Mouse (Mus musculus) limb, embryonic 15.5 days (tissue): ENCODE measurements around the gene Scgb1b11. TPM values are rescaled to one million over a fixed set of nuclear protein-coding genes. Genes with fewer than 3 reads are reported as not detected.
"Not testable (repeated sequence)": the region's sequence is repeated elsewhere in the genome, so short reads cannot be mapped to it uniquely, and the experiment has no call there.

Source experiments
- ATAC-seq: fragments of 200-750 bp; cut with Nextera tagmentation; 2 replicates; pipeline ENCODE4 v1.8.0; 2017; ENCODE audit warnings: low read depth, moderate TSS enrichment; ENCODE audit not compliant: insufficient number of reproducible peaks, low FRiP score, low TSS enrichment
- H3K27ac ChIP-seq: fragments of 300-500 bp; sonication (generic); 2 replicates; pipeline ENCODE4 v1.5.1; 2015; ENCODE audit warnings: moderate library complexity, mild to moderate bottlenecking, inconsistent platforms
- H3K27me3 ChIP-seq: fragments of 300-500 bp; sonication (generic); 2 replicates; pipeline ENCODE4 v1.6.1; 2015; ENCODE audit warnings: inconsistent platforms
- H3K36me3 ChIP-seq: fragments of 300-500 bp; sonication (generic); 2 replicates; pipeline ENCODE4 v1.6.1; 2015; ENCODE audit warnings: inconsistent platforms
- H3K4me1 ChIP-seq: fragments of 300-500 bp; sonication (generic); 2 replicates; pipeline ENCODE4 v1.6.1; 2015; ENCODE audit warnings: inconsistent platforms
- H3K4me2 ChIP-seq: fragments of 300-500 bp; sonication (generic); 2 replicates; pipeline ENCODE4 v1.6.1; 2015; ENCODE audit warnings: mild to moderate bottlenecking, inconsistent platforms
- H3K4me3 ChIP-seq: fragments of 300-500 bp; sonication (generic); 2 replicates; pipeline ENCODE4 v1.5.1; 2015; ENCODE audit warnings: mild to moderate bottlenecking, inconsistent platforms
- H3K9ac ChIP-seq: fragments of 300-500 bp; sonication (generic); 2 replicates; pipeline ENCODE4 v1.6.1; 2015; ENCODE audit warnings: inconsistent platforms
- H3K9me3 ChIP-seq: fragments of 300-500 bp; sonication (generic); 2 replicates; pipeline ENCODE4 v1.6.1; 2016; ENCODE audit warnings: inconsistent platforms
- WGBS: fragments of 180-500 bp; shearing (Covaris S2); methylation state at CpG from one replicate; pipeline ENCODE4 v1.1.7; 2015; 5-methylcytosine and 5-hydroxymethylcytosine counted together
- polyA plus RNA-seq: library from polyadenylated mRNA; unstranded; fragments of >200 nt; fragmentation: Nextera tagmentation; extraction: Ambion mirVana; gene quantifications from 2 replicates; pipeline ENCODE4 v1.2.1, GENCODE M21; 2015

Gene Scgb1b11
- not detected in 2 replicates for polyA plus RNA-seq

GRCm38 (mm10) chr7:32222540-32222939, at the start of gene Scgb1b11:
Gene Scgb1b11, plus strand, starts transcription at chr7:32222840.
- WGBS = no CpG with 5 or more reads among the region's 2 CpGs
- not testable (repeated sequence) for H3K4me3 ChIP-seq, H3K4me1 ChIP-seq, H3K9me3 ChIP-seq, H3K9ac ChIP-seq, ATAC-seq, H3K27ac ChIP-seq, H3K4me2 ChIP-seq, H3K27me3 ChIP-seq, H3K36me3 ChIP-seq

- not testable (repeated sequence) for H3K27me3 ChIP-seq, H3K36me3 ChIP-seq, H3K27ac ChIP-seq, H3K4me1 ChIP-seq, H3K4me2 ChIP-seq, H3K4me3 ChIP-seq, H3K9ac ChIP-seq, H3K9me3 ChIP-seq, ATAC-seq
- WGBS = 76% methylated on average over 2 of the region's 2 CpGs
These were observed 11.6 kb upstream of the Scgb1b11 start, which contains the start of gene Scgb2b11 for GRCm38 (mm10) chr7:32211045-32211444. Gene Scgb2b11, minus strand, starts transcription at chr7:32211145.

Other genes with a start within 250 kb of the Scgb1b11 start
- gene Scgb1b10, start 122.0 kb upstream of the Scgb1b11 start, polyA plus RNA-seq = not detected in 2 replicates
- not detected in 2 replicates for gene Scgb2b11, start 11.7 kb upstream of the Scgb1b11 start, polyA plus RNA-seq
- not detected in 2 replicates for gene Scgb2b12, start 104.4 kb downstream of the Scgb1b11 start, polyA plus RNA-seq
- gene Scgb1b12, start 111.3 kb downstream of the Scgb1b11 start, polyA plus RNA-seq = not detected in 2 replicates
- gene Scgb1b29, start 218.7 kb downstream of the Scgb1b11 start, polyA plus RNA-seq = not detected in 2 replicates